Mouse (Mus musculus) left cerebral cortex, postnatal 25 days (tissue): ENCODE measurements at regions not wholly inside any gene's neighbourhood (a gene's known extent, or its start where the extent isn't known, plus 50 kb on each side); places are given as distances from the start of the nearest gene placed in this dataset.
A peak's percentile ranks its signal among the peaks of the same experiment; 100 is the strongest.

ENCODE experiments used
- DNase-seq, 2 experiments: peaks; one replicate each; pipeline ENCODE4 v3.0.0; 2022; ENCODE audit warnings: low spot score in 2 of 2, mixed read lengths in 1 of 2
- intact Hi-C: fragments of 180-260 bp; cut with DNase I; formaldehyde crosslinking; loops from one replicate; pipeline ENCODE4 v1.15.1; 2025

GRCm38 (mm10) chr3:81482742-81483141 is 446.5 kb downstream of the Pdgfc start:
- intact Hi-C loops = loop anchor here (10.0 kb wide), 1 partner anchor 438 kb away; no protein-coding TSS in a partner anchor
- DNase-seq = no peak

GRCm38 (mm10) chr3:81483363-81483762 is 447.1 kb downstream of the Pdgfc start:
- no peak for DNase-seq
- intact Hi-C loops = loop anchor here (10.0 kb wide), 1 partner anchor 439 kb away; no protein-coding TSS in a partner anchor

GRCm38 (mm10) chr3:81505316-81505715 is 427.1 kb upstream of the Ctso start:
- intact Hi-C loops = no loop called here
- no peak for DNase-seq

GRCm38 (mm10) chr3:81508611-81509010 is 423.8 kb upstream of the Ctso start:
- intact Hi-C loops = no loop called here
- DNase-seq = no peak

- intact Hi-C loops = no loop called here
- no peak for DNase-seq
Measured at GRCm38 (mm10) chr3:81521804-81522203, 410.6 kb upstream of the Ctso start.

GRCm38 (mm10) chr3:81530872-81531271 is 401.5 kb upstream of the Ctso start:
- no peak for DNase-seq
- intact Hi-C loops = no loop called here

- intact Hi-C loops = no loop called here
- no peak for DNase-seq
Measured at GRCm38 (mm10) chr3:81535448-81536205, 396.8 kb upstream of the Ctso start.

GRCm38 (mm10) chr3:81554773-81555172 is 377.6 kb upstream of the Ctso start:
- DNase-seq = no peak
- intact Hi-C loops = no loop called here

GRCm38 (mm10) chr3:81562610-81563258 is 369.7 kb upstream of the Ctso start:
- intact Hi-C loops = no loop called here
- no peak for DNase-seq

GRCm38 (mm10) chr3:81563858-81564756 is 368.3 kb upstream of the Ctso start:
- DNase-seq = no peak
- intact Hi-C loops = no loop called here

GRCm38 (mm10) chr3:81564757-81565063 is 367.7 kb upstream of the Ctso start:
- DNase-seq = no peak
- intact Hi-C loops = no loop called here

GRCm38 (mm10) chr3:81583387-81584027 is 348.9 kb upstream of the Ctso start:
- no peak for DNase-seq
- intact Hi-C loops = loop anchor here (10.0 kb wide), 1 partner anchor 161 kb away; no protein-coding TSS in a partner anchor

GRCm38 (mm10) chr3:81589109-81589508 is 343.3 kb upstream of the Ctso start:
- peak; percentile 15 to 76 for DNase-seq
- intact Hi-C loops = loop anchor here (10.0 kb wide), 1 partner anchor 156 kb away; no protein-coding TSS in a partner anchor

GRCm38 (mm10) chr3:81629157-81629556 is 303.2 kb upstream of the Ctso start:
- intact Hi-C loops = no loop called here
- peak in 1 of 2 experiments; percentile 10 for DNase-seq

- DNase-seq = no peak
- intact Hi-C loops = no loop called here
Measured at GRCm38 (mm10) chr3:81658490-81658889, 273.9 kb upstream of the Ctso start.

GRCm38 (mm10) chr3:81661620-81662019 is 270.8 kb upstream of the Ctso start:
- intact Hi-C loops = no loop called here
- DNase-seq = peak in 1 of 2 experiments; percentile 11

GRCm38 (mm10) chr3:81666262-81666661 is 266.1 kb upstream of the Ctso start:
- intact Hi-C loops = no loop called here
- DNase-seq = no peak

GRCm38 (mm10) chr3:81676570-81676969 is 255.8 kb upstream of the Ctso start:
- intact Hi-C loops = no loop called here
- peak in 1 of 2 experiments; percentile 37 for DNase-seq

GRCm38 (mm10) chr3:81701974-81702697 is 230.3 kb upstream of the Ctso start:
- DNase-seq = peak; percentile 5 to 68
- intact Hi-C loops = no loop called here
